6 mouse cellular contexts compared by ENCODE assay signal in the genomic region with DNA sequence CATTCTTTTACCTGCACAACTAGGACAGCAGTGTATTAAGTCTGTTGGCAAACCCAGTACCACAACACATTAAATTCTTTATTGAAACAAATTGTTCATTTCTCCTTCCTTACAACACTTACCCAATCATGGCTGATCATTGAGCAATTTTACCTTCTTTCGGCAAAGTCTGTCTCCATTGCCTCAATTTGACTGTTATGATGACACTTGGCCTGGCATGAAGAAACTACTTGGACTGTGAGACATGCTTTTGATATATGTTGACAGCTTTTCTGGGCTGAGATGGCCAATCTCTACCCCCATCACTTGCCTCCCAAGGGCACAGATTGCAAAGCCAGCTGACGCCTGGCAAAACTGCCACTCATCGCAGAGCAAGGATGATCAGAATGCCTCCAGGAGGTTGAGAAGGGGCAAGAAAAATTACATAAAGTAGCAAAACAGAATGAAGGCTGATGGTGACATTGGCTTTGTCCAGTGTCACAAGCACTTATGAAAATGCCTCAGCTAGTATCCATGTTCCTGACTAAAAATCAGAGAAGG.
"Had no signal": no experiment of that assay in that cellular context is flagged by ENCODE, and none has a peak within 500 bp of the region (broad histone marks: within the 10 kb centered on the region; RNA-seq: fewer than 3 reads in every experiment).

No protein-coding gene starts in this region.

- ATAC-seq: liver, postnatal 0 days; midbrain, embryonic 15.5 days had no signal

- DNase-seq: liver, embryonic 13.5 days; right cerebral cortex, adult 18-20 months; right cerebral cortex, postnatal 25 days; thymus, postnatal 4 days had no signal
